Mouse (Mus musculus): ENCODE results near the gene CK137956. TPM values are rescaled to one million over a fixed set of nuclear protein-coding genes. Genes with fewer than 3 reads are reported as not detected.
A peak's percentile ranks its signal among the peaks of the same experiment; 100 is the strongest.

Gene CK137956
- total RNA-seq (2021) = not detected

- DNase-seq = no peak
- intact Hi-C loops (cut with DNase I) = no loop called here
Observed at GRCm38 (mm10) chr4:127970901-127971868, at the start of gene CK137956. CK137956 (minus strand) TSS chr4:127970951.

DNA sequence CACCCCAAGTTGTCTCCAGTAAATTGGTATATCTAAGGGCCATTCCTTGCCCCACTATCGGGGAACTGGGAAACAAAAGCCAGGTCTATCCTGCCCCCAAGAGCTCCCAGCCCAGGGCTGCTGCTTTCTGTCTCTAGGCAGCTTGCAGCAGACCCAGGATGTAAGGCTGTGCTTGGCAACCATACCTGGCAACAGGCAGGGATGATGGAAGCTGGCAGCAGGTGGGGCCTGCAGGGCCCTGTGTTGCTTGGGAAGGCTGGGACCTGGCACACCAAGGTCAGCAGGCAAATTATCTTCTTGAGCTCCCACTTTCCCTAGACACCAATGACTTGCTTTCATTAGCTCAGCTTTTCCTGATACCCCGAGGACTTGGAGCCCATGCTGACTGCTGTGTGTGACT is 48.7 kb upstream of the CK137956 start:
- intact Hi-C loops (cut with DNase I) = no loop called here

GRCm38 (mm10) chr4:128004797-128005452 is 34.2 kb upstream of the CK137956 start:
- no peak for DNase-seq
- intact Hi-C loops (cut with DNase I) = no loop called here

More for the DNA sequence above, 48.7 kb upstream of the CK137956 start:
- DNase-seq = no peak

DNA sequence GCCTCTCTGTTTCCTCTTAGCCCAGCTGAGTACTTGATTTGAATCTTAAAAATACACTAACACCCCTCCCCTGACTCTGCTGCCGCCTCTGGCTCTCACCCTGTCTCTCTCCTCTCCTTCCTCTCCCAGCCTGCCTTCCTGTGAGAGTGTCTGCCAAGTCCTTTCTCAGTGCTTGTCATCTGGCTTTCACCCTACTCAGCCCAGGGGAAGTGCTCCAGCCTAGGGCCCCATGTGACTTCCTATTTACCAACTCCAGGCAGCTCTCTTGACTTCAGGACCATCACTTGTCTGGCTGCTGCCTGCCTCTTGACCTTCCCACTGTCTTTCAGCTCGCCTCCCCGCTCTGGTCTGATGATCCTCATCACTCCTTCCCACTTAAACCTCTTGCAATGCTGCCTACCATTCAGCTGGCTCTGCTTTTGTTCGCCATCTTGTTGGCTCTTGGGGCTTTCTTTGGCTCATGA is 31.9 kb upstream of the CK137956 start:
- intact Hi-C loops (cut with DNase I) = no loop called here
- DNase-seq = no peak

DNA sequence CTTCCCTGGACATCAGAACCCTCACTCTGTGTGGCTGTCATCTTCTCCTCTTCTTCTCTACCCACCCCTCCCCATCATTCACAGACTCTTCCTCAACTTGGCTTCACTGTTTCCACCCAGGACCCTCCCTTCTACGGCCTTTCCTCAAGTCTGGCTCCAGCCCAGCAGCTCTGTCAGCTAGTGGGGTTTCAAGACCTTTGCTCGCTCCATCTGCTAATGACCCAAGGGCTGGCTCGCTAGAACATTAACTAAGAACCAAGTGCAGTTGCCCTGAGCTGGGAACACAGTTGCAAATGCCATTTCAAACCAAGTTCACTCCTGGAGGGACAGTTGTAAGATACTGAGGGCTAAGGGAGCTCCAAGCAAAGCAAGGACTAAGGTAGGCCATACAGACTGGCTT is 28.5 kb upstream of the CK137956 start:
- intact Hi-C loops (cut with DNase I) = no loop called here
- DNase-seq = no peak

DNA sequence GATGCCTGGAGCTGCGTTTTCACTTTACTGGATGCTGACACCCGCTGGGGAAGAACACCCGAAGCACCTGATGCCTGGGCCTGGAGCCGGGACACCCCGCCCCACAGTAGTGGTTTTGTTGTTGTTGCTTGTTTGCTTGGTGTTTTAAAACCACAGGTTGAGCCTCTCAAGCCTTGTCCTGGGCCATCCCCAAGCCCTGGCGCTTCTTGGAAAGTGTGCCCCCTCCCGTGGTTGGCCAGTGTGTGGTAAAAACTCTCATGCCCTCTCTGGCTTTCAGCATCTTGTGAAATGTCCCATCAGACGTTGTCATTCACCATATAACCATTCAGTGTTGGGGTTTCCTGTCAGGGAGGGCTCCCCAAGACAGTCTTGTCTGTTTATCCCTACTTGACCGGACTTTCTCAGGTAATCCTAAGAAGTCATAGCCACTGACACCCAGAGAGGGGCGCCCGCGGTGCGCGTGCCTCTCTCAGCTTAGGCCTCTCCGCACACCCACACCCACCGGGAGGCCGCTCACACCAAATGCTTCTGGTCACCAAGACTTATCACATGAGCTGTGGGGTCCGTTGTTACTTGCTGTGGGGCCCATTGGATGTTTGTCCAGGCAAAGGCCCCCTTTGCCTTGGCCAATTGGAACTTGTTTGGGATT is 18.7 kb upstream of the CK137956 start:
- DNase-seq = no peak
- intact Hi-C loops (cut with DNase I) = no loop called here

- intact Hi-C loops (cut with DNase I) = no loop called here
- no peak for DNase-seq
Observed at GRCm38 (mm10) chr4:127988526-127989180, 17.9 kb upstream of the CK137956 start.

- intact Hi-C loops (cut with DNase I) = no loop called here
- no peak for DNase-seq
Observed at GRCm38 (mm10) chr4:127987784-127988455, 17.2 kb upstream of the CK137956 start, which contains the start of gene Csmd2. Csmd2 (plus strand) TSS chr4:127987857.

GRCm38 (mm10) chr4:127987270-127987669 is 16.5 kb upstream of the CK137956 start:
- intact Hi-C loops (cut with DNase I) = no loop called here

GRCm38 (mm10) chr4:127986491-127987075 is 15.8 kb upstream of the CK137956 start:
- intact Hi-C loops (cut with DNase I) = no loop called here
- no peak for DNase-seq

More at GRCm38 (mm10) chr4:127987270-127987669, 16.5 kb upstream of the CK137956 start:
- no peak for DNase-seq

DNA sequence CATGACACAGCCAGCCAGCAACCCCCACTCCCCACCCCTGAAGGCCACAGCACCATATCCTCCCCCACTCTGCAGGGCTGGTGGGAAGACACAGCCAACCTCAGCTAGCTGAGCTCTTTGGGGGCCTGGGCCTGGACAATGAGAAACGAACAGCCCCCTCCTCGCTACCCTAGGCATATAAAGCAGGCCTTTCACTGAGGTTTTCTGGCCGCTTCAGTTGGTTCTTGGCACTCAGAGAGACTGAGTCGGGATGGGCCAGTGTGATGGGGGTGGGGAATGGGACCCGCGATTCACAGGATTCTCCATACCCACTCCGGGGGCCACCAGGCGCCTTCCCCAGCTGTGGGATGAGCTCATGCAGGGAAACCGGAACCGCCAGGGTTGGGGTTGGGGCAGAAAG is 15.1 kb upstream of the CK137956 start:
- no peak for DNase-seq
- intact Hi-C loops (cut with DNase I) = no loop called here

GRCm38 (mm10) chr4:127984426-127984825 is 13.7 kb upstream of the CK137956 start:
- no peak for DNase-seq
- intact Hi-C loops (cut with DNase I) = no loop called here

DNA sequence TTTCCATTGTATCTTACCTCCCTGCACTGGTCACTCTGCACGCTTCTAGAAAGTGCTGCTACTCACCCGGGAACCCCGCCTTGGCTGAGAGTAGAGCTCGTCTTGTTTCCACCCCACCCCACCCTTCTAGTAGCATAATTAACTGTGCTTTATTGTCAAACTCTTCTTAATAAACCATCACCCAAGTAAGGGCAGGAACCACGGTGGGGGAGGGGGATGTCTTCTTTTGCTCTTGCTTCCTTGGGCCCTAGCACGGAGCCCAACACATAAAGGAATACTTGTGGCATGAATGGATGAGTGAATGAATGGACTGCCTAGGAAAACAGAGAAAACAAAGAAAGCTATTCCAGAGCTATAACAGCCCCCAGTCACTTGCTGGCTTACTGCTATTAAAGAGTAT is 10.4 kb upstream of the CK137956 start:
- no peak for DNase-seq
- intact Hi-C loops (cut with DNase I) = no loop called here

DNA sequence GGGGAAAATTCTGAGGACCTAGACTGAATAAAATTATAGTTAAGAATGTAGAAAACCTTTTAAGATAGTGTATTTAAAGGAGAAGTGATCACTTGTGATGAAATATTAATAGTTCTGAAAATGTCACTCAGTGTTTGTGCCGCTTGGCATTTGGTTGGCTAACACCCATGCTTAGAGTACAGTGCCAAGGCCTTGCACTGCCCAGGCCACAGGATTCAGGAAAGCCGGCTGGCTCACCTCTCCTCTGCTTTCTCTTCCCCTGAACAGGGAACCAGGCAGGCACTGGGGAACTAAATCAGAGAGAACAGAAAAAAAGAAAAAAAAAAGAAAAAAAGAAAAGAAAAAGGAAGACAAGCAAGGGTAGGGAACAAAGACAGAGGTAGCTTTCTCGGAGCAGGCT is 2.2 kb upstream of the CK137956 start:
- intact Hi-C loops (cut with DNase I) = no loop called here
- no peak for DNase-seq

- intact Hi-C loops (cut with DNase I) = no loop called here
- peak; percentile 37 to 58 for DNase-seq
Observed at GRCm38 (mm10) chr4:127970018-127970421, 731 bp downstream of the CK137956 start.

DNA sequence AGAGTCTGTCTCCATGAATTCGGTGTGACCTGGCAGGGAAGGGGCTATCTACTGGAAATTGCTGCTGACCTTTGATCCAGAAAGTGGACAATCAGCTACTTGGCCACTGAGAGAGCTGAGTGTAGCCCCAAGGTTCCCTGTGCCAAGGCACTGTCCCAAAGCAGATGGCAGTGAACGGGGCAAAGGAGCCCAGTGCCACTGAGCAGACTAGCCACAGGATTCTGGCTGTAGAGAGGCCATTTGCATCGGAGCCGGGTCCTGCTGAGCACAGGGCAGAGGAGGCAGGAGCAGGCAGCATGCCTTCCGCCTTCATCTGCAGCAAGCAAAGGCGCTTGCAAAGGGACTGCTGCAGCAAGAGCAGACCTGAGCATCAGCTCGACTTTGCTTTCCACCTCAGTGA is 1.6 kb downstream of the CK137956 start:
- DNase-seq = no peak
- intact Hi-C loops (cut with DNase I) = no loop called here

GRCm38 (mm10) chr4:127953006-127953710 is 17.6 kb downstream of the CK137956 start:
- intact Hi-C loops (cut with DNase I) = no loop called here
- no peak for DNase-seq

DNA sequence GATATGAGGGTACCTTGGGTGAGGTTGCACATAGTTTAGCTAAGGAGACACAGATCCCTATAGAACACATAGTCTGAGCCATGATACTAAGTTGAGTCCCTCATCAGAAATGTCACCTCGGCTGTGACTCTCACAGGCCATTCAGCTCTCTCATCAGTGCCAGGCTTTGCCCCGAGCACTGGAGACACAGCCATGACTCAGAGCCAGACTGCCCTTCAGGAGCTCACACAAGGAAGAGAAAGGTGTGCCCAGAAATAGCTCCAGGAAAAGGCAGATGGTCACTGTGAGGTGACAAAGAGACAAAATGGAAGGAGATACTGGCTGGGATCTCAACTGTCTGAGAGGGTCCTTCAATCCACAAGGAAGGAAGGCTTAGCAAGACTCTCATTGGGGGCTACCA is 23.1 kb downstream of the CK137956 start:
- intact Hi-C loops (cut with DNase I) = no loop called here
- DNase-seq = no peak

DNA sequence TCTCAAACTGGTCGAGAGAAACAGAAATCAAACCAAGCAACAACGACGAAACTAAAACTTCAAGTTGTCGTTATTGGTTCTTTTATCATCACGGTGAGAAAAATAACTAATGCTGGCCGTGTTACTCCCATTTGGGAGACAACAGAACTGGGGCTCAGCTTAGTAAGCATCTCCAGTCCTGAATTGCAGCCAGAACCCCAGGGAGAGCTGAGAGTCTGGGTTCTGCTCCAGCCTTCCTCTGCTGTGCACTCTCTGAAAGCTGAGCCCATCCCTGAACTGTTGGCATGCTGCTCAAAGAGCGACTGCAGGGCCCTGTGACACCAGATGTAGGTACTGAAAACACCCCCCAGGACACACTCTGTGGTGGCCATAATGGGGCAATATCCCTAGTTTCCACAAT is 33.3 kb downstream of the CK137956 start:
- no peak for DNase-seq
- intact Hi-C loops (cut with DNase I) = loop anchor here (10.0 kb wide), 1 partner anchor 607 kb away; no protein-coding TSS in a partner anchor

All from heart, postnatal 10 days (tissue).